Mouse (Mus musculus) lung, postnatal 0 days (tissue): ENCODE data around the gene Hoxd4.

Source experiments
- CTCF ChIP-seq: IDR thresholded peaks from 2 replicates; pipeline ENCODE4 v1.5.1; 2016; ENCODE audit warnings: antibody characterized with exemption, mild to moderate bottlenecking
- EP300 ChIP-seq: IDR thresholded peaks from 2 replicates; pipeline ENCODE4 v1.6.1; 2016; ENCODE audit warnings: antibody characterized with exemption, mild to moderate bottlenecking, control low read depth

DNA sequence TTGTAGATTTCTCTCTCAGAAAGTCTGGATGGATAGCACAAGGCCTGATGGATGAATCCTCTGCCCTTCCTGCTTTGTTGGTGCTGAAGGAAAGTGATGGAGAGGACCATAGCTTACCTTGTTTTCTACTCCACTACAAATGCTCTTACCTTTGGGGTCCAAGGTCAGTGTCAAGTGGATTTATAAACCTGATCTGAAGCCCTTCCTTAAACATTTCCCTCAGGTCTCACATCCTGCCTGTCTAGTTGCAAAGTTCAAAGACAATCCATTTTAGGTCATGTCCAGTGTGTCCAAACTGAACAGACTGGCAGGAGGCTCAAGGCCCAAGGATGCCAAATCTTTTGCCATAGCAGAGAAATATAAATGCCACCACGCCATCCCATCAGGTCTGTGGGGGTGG lies 40.1 kb downstream of the Hoxd4 start:
- no peak for TF ChIP-seq CTCF
- TF ChIP-seq EP300, result no peak
